Mouse (Mus musculus): ENCODE measurements around the gene Shroom2. TPM values are rescaled to one million over a fixed set of nuclear protein-coding genes. Genes with fewer than 3 reads are reported as not detected.

The Shroom2 gene
- polyA plus RNA-seq (2015; fragmentation: Nextera tagmentation; extraction: Ambion mirVana), result 75.2 and 81.5 TPM in 2 replicates

DNA sequence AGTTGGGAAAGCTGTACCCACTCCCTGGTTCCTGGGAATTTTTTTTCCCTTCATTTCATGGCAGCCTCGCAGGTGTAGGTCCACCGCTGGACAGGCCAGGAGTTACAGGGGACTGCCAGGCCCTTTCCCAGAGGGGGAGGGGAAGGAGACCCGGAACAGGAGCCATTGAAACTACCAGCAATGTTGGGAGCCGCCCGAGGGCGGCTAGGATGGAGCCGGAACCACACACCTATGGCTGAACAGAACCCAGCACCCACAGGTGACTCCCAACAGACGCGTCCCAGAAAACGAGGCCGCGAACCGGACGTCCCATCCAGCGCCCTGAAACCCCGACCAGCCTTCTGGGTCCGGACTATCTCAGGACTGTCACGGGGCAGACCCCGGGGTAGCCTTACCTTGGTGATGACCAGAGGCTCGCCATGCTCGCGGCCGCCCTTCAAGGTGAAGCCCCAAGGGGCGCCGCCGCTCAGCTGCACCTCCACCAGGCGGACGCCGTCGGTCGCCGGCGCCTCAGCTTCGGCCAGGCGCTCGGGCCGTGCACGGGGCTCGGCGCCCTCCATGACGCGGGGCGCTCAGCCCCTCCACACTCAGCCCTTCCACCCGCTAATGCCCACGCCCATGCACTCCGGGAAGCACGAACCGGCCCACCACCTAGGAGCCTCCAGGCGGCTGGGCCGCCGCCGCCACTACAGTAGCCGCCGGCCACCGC, at the start of gene Shroom2:
Shroom2 (minus strand) TSS at position 575 of the 709 bp plus-strand sequence.
- 18% methylated on average over 28 of the region's 55 CpGs for WGBS
- Histone ChIP-seq H3K4me2 (peak within 1 kb of the TSS; percentile 72), H3K9ac (peak within 1 kb of the TSS; percentile 68), H3K27me3 (peaks cover 45% of the 10 kb centered on the region), H3K9me3 (no peaks in the 10 kb centered on the region), H3K27ac (no peak within 1 kb of the TSS), H3K4me3 (peak within 1 kb of the TSS; percentile 55), H3K36me3 (no peaks in the 10 kb centered on the region), H3K4me1 (replicated peaks) (no peaks in the 10 kb centered on the region)
- ATAC-seq (ENCODE audit: low FRiP score), result peak; percentile 88

DNA sequence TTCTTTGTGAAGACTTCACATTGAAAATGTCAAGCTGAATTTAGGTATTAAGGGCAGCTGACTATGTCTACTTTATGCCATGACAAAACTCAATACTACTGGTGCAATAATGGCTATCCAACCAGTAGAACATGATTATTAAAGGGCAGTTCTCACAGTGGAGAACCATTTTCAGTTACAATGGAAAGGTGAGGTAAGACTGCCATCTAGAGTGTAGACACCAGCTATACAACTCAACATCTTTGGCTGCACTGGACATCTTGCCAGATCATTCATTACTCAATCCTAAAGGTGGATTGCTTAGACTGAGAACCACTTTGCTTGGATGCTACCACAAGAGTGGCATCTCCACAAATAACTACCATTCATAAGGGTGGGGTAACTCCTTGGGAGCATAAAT, 49.7 kb upstream of the Shroom2 start:
- H3K36me3 ChIP-seq, result no peaks in the 10 kb centered on the region
- H3K4me2 ChIP-seq, result no peak overlapping the region
- no peaks in the 10 kb centered on the region for H3K4me1 ChIP-seq (replicated peaks)
- peaks cover 6% of the 10 kb centered on the region; the same call in 1 of the 2 replicates for H3K27me3 ChIP-seq
- no peak overlapping the region for H3K9ac ChIP-seq
- no peak overlapping the region for H3K4me3 ChIP-seq
- ATAC-seq (ENCODE audit: low FRiP score), result no peak
- no peaks in the 10 kb centered on the region for H3K9me3 ChIP-seq
- no peak overlapping the region for H3K27ac ChIP-seq

DNA sequence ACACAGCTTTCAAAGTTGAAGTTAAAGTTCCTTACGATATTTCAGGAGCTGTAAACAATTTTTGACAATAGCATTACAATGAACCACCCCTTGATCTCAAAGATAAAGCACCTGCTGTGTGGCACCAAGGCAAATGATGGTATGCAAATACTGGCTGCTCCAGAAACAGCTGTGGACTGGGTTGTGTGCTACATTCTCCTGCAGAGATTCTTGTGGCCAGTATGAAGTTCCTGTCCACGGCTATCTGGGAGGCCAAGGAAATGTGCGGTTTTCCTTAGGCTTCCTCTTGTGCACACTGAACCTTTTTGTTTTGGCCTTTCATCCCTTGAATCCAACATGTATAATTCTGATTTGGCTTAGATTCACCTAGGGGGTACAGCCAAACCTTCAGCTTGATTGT, 44.1 kb upstream of the Shroom2 start:
- no peak for ATAC-seq (ENCODE audit: low FRiP score)
- H3K27me3 ChIP-seq, result no peaks in the 10 kb centered on the region
- no peaks in the 10 kb centered on the region for H3K9me3 ChIP-seq
- H3K4me3 ChIP-seq, result no peak overlapping the region
- H3K9ac ChIP-seq, result no peak overlapping the region
- H3K36me3 ChIP-seq, result no peaks in the 10 kb centered on the region
- no peaks in the 10 kb centered on the region for H3K4me1 ChIP-seq (replicated peaks)
- WGBS, result 79% methylated on average over 3 of the region's 3 CpGs
- H3K4me2 ChIP-seq, result no peak overlapping the region
- H3K27ac ChIP-seq, result no peak overlapping the region

DNA sequence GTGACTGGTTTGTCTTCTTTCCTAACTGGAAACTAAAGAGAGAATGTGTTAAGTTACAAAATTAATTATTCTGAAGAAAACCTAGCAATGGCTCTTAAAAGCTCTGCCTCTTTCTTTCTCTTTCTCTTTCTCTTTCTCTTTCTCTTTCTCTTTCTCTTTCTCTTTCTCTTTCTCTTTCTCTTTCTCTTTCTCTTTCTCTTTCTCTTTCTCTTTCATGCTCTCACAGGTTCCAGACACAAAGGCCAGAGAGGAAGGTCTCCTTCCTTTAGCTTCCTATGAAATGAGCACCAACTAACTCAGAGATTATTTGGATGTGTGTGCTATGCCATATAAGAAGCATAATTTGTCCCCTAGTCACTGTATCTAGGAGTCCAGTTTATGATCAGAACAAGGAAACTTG, 36.1 kb upstream of the Shroom2 start:
- no peak overlapping the region for H3K4me3 ChIP-seq
- H3K4me1 ChIP-seq (replicated peaks), result no peaks in the 10 kb centered on the region

DNA sequence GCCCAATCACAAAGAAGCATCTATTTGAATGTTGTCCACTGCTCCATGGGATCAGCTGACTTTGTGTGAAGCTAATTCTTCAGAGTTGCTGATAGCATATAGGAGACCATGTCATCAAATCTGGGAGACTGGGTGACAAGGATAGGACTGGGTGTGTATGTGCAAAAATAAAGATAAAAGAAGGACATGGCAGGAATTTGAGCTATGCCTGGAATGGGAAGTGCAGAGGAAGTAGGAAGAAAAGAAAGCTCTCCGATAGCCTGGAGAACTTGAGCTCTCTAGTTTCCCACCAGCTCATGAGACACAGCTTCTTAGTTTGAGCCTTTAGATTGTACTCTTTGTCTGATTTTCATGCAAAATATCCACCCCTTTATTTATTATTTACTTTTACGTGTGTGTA, 19.3 kb upstream of the Shroom2 start:
- whole genome bisulfite sequencing, result 89% methylated on average over 2 of the region's 2 CpGs
- Histone ChIP-seq H3K36me3 (no peaks in the 10 kb centered on the region), H3K9ac (no peak overlapping the region), H3K4me1 (replicated peaks) (no peaks in the 10 kb centered on the region), H3K4me3 (no peak overlapping the region), H3K4me2 (no peak overlapping the region), H3K27me3 (peaks cover 10% of the 10 kb centered on the region), H3K9me3 (no peaks in the 10 kb centered on the region), H3K27ac (no peak overlapping the region)
- no peak for ATAC-seq (ENCODE audit: low FRiP score)

More for the DNA sequence above, 36.1 kb upstream of the Shroom2 start:
- Histone ChIP-seq H3K4me2 (no peak overlapping the region), H3K27me3 (peaks cover 5% of the 10 kb centered on the region; the same call in 1 of the 2 replicates), H3K9ac (no peak overlapping the region), H3K9me3 (no peaks in the 10 kb centered on the region), H3K36me3 (no peaks in the 10 kb centered on the region), H3K27ac (no peak overlapping the region)
- ATAC-seq (ENCODE audit: low FRiP score), result no peak

DNA sequence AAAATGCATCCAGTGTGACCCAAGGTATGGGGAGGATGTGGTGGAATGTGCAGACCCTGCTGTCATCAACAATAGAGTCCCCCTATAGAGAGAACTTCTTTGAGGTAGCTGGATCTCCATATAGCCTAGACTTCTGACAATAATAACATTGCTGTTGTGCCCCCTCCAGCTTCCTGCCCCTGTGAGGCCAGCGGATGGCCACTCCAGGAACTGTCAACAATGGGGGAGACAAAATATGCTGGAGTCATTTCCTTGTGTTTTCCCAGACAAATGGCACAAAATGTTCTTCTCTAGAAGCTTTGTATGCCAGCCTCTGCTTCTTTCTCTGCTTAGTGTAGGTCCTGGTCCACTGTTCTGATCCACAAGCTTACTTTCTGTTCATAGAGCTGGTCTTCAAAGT, 18.9 kb upstream of the Shroom2 start:
- Histone ChIP-seq H3K4me3 (no peak overlapping the region), H3K4me2 (no peak overlapping the region), H3K9ac (no peak overlapping the region), H3K4me1 (replicated peaks) (no peaks in the 10 kb centered on the region), H3K27me3 (peaks cover 10% of the 10 kb centered on the region), H3K9me3 (no peaks in the 10 kb centered on the region), H3K27ac (no peak overlapping the region), H3K36me3 (no peaks in the 10 kb centered on the region)
- ATAC-seq (ENCODE audit: low FRiP score), result no peak
- 75% methylated on average over 1 of the region's 1 CpGs for WGBS

DNA sequence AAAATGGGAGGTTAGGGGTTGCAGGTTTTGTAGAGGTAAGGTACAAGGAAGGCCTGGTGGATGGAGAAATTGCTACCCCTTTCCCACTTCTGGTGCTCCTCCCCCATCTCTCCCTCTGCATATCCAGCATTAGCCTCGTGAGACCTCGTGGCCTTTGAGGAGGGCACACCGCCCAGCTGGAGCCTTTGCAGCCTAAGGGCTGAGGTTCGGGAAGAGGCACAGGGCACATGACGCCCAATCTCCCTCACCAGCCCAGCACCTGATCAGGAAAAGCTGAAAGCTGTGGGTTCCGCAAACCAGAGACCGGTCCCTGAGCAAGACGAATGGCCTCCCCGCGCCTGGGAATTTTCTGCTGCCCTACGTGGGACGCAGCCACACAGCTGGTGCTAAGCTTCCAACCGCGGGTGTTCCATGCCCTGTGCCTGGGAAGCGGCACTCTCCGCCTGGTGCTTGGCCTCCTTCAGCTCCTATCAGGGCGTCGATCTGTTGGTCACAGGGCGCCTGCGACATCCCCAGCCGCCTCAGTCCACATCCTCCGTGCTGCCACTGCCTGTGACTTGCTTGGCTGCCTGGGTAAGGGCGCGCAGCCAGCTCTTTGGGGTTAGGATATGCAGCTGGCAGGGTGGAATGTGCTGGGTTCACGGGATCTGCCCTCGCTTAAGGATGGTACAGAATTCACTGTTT, 12.6 kb upstream of the Shroom2 start, which contains the start of gene Gpr143:
Gpr143 (plus strand) TSS at position 202 of the 684 bp plus-strand sequence.
- Histone ChIP-seq H3K27ac (no peak within 1 kb of the TSS), H3K4me3 (peak within 1 kb of the TSS; percentile 27), H3K4me2 (peak within 1 kb of the TSS; percentile 49), H3K9ac (peak within 1 kb of the TSS; percentile 59; the same call in 1 of the 2 replicates), H3K4me1 (replicated peaks) (no peaks in the 10 kb centered on the region), H3K9me3 (no peaks in the 10 kb centered on the region), H3K27me3 (peaks cover 18% of the 10 kb centered on the region), H3K36me3 (no peaks in the 10 kb centered on the region)
- 0 out of 2 replicates have a peak, but pooled peaks have one; percentile 39 for ATAC-seq (ENCODE audit: low FRiP score)
- WGBS, result 29% methylated on average over 26 of the region's 26 CpGs

DNA sequence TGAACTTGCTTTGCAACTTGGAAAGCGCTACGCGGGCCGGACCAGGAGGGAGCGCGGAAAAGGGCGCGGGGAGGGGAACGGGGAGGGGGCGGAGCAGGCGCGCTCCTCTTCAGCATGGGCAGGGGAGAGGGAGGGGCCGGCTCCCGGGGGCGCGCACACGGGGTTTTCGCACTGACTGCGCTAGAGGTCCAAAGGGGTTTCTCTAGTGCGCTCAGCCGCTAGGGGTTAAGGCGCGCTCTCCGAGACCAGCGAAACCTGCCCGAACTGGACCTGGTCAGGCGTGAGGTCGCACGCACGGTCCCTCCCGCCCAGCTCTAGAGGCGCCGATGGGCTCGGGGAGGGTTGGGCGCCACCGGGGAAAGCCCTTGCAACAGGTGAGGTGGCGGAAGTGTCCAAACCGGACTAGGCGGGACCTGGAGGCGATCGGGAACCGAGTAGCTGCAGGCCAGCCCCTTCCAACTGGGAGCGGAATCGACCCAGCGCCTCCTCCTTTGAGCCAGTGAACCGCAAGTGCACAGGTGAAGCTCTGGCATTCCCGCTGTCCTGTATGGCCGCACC, 414 bp upstream of the Shroom2 start:
- 16% methylated on average over 36 of the region's 48 CpGs for WGBS
- peak; percentile 84 for ATAC-seq (ENCODE audit: low FRiP score)
- Histone ChIP-seq H3K4me3 (peak overlapping the region; percentile 55), H3K36me3 (no peaks in the 10 kb centered on the region), H3K9me3 (no peaks in the 10 kb centered on the region), H3K4me2 (peak overlapping the region; percentile 72), H3K27ac (no peak overlapping the region), H3K9ac (peak overlapping the region; percentile 68), H3K27me3 (peaks cover 45% of the 10 kb centered on the region), H3K4me1 (replicated peaks) (no peaks in the 10 kb centered on the region)

DNA sequence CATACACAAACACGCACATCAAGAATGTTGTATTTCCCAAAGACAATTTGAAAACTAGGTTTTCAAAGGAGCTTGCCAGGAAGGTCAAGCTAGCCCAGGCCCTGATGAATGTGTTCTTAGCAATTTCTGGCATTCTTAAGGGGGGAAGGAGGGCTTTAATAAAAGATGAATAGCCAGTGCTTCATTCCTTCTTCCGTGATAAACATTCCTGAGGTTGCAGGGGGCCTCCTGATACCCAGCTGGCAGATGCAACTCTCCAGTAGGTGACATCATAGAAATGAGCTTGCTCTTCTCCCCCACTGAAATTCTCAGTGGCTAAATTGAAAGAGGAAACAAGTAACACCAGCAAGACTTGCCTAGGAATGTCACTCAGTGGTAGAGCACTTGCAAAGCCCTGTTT, 5.1 kb downstream of the Shroom2 start:
- Histone ChIP-seq H3K4me2 (no peak overlapping the region), H3K9ac (no peak overlapping the region), H3K27ac (no peak overlapping the region), H3K9me3 (no peaks in the 10 kb centered on the region), H3K36me3 (no peaks in the 10 kb centered on the region), H3K4me1 (replicated peaks) (no peaks in the 10 kb centered on the region), H3K4me3 (no peak overlapping the region), H3K27me3 (peaks cover 24% of the 10 kb centered on the region)
- 40% methylated on average over 2 of the region's 2 CpGs for WGBS
- no peak for ATAC-seq (ENCODE audit: low FRiP score)

DNA sequence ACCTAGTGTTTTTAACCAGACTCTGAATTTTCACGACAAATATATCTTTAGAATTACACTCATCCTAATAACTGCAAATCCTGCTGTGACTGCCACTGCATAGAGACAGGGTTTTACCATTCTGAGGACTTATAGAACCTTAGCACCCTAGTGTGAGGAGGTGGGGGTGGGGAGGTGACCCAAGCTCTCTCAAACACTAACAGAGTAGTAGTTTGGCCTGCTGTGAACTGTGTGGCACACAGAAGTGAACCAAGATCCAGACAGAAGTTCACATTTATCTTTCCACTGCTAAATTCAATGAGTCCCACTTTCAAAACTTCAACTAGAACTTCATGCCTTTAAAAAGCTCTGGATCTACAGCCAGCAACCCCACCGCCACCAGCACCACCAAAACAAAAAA, 6.4 kb downstream of the Shroom2 start:
- H3K4me3 ChIP-seq, result no peak overlapping the region
- H3K9ac ChIP-seq, result no peak overlapping the region
- H3K9me3 ChIP-seq, result no peaks in the 10 kb centered on the region
- no peak for ATAC-seq (ENCODE audit: low FRiP score)
- no peaks in the 10 kb centered on the region for H3K36me3 ChIP-seq
- H3K27me3 ChIP-seq, result peaks cover 12% of the 10 kb centered on the region
- no peak overlapping the region for H3K27ac ChIP-seq
- H3K4me2 ChIP-seq, result no peak overlapping the region
- H3K4me1 ChIP-seq (replicated peaks), result no peaks in the 10 kb centered on the region
- 72% methylated on average over 2 of the region's 2 CpGs for WGBS

DNA sequence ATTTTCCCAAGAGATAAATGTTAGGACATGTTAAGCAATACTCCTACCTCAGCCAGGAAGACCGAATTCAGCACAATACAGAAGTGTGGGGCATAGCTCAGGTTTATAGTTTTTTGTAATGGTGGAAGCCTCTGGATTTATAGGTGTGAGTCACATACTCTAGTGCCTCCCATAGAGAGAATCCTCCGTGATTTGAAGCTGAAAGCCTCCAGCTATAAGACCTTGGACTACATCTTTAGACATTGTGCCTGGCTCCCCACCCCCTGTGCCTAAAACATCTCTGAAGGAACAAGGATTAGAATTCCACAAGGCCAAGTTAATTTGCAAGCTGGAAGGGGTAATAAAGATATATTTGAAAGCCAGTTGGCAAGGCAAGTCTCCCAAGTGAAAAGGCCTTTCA, 6.8 kb downstream of the Shroom2 start:
- no peak for ATAC-seq (ENCODE audit: low FRiP score)
- WGBS, result 62% methylated on average over 2 of the region's 2 CpGs

DNA sequence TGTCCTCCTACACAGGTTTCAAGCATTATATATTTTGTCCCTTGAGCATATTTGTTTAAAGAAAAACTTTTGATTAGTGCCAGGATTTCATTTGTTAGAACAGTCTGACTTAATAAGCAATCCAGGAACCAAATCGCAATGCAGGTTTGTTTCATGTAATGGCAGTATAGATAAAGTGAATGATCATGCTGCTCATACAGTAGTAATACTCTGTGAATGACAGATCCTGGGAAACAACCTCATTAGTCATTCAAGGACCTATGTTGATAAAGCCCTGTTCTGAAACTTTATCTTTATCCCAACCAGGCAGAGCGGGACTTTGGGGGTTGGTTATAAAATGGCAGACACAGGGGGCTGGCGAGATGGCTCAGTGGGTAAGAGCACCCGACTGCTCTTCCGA, 13.0 kb downstream of the Shroom2 start:
- Histone ChIP-seq H3K36me3 (no peaks in the 10 kb centered on the region), H3K4me3 (no peak overlapping the region), H3K9ac (no peak overlapping the region), H3K4me2 (no peak overlapping the region), H3K27me3 (0 out of 2 replicates have a peak, but pooled peaks cover 11% of the 10 kb centered on the region), H3K9me3 (no peaks in the 10 kb centered on the region), H3K27ac (no peak overlapping the region), H3K4me1 (replicated peaks) (no peaks in the 10 kb centered on the region)
- ATAC-seq (ENCODE audit: low FRiP score), result no peak
- WGBS, result 96% methylated on average over 5 of the region's 5 CpGs

More for the DNA sequence above, 6.8 kb downstream of the Shroom2 start:
- Histone ChIP-seq H3K4me1 (replicated peaks) (no peaks in the 10 kb centered on the region), H3K4me2 (no peak overlapping the region), H3K36me3 (no peaks in the 10 kb centered on the region), H3K4me3 (no peak overlapping the region), H3K9ac (no peak overlapping the region), H3K9me3 (no peaks in the 10 kb centered on the region), H3K27ac (no peak overlapping the region), H3K27me3 (peaks cover 8% of the 10 kb centered on the region)

Measured in hindbrain, embryonic 13.5 days (tissue).